Mouse (Mus musculus) hindbrain, embryonic 15.5 days (tissue): ENCODE measurements around the gene Shbg. TPM values are rescaled to one million over a fixed set of nuclear protein-coding genes. Genes with fewer than 3 reads are reported as not detected.

Experiments
- ATAC-seq: fragments of 200-750 bp; cut with Nextera tagmentation; 2 replicates; pipeline ENCODE4 v1.8.0; 2017; ENCODE audit warnings: low read depth, moderate number of reproducible peaks, moderate TSS enrichment; ENCODE audit not compliant: low FRiP score
- H3K27ac ChIP-seq: fragments of 300-500 bp; sonication (generic); replicated peaks from 2 replicates; pipeline ENCODE4 v1.5.1; 2015; ENCODE audit warnings: mild to moderate bottlenecking, inconsistent platforms
- H3K27me3 ChIP-seq: fragments of 300-500 bp; sonication (generic); 2 replicates; pipeline ENCODE4 v1.6.1; 2015; ENCODE audit warnings: control low read depth, inconsistent platforms
- H3K36me3 ChIP-seq: fragments of 300-500 bp; sonication (generic); 2 replicates; pipeline ENCODE4 v1.6.1; 2015; ENCODE audit warnings: control low read depth, inconsistent platforms
- H3K4me1 ChIP-seq: fragments of 300-500 bp; sonication (generic); replicated peaks from 2 replicates; pipeline ENCODE4 v1.6.1; 2015; ENCODE audit warnings: control low read depth, inconsistent platforms
- H3K4me2 ChIP-seq: fragments of 300-500 bp; sonication (generic); 2 replicates; pipeline ENCODE4 v1.6.1; 2015; ENCODE audit warnings: moderate library complexity, mild to moderate bottlenecking, inconsistent platforms
- H3K4me3 ChIP-seq: fragments of 300-500 bp; sonication (generic); 2 replicates; pipeline ENCODE4 v1.5.1; 2015; ENCODE audit warnings: mild to moderate bottlenecking, inconsistent platforms
- H3K9ac ChIP-seq: fragments of 300-500 bp; sonication (generic); 2 replicates; pipeline ENCODE4 v1.6.1; 2015; ENCODE audit warnings: inconsistent platforms
- H3K9me3 ChIP-seq: fragments of 300-500 bp; sonication (generic); 2 replicates; pipeline ENCODE4 v1.6.1; 2016; ENCODE audit warnings: control low read depth, inconsistent platforms
- WGBS: fragments of 180-500 bp; shearing (Covaris S2); methylation state at CpG from one replicate; pipeline ENCODE4 v1.1.7; 2015; 5-methylcytosine and 5-hydroxymethylcytosine counted together
- polyA plus RNA-seq: library from polyadenylated mRNA; unstranded; fragments of >200 nt; fragmentation: Nextera tagmentation; extraction: Ambion mirVana; gene quantifications from 2 replicates; pipeline ENCODE4 v1.2.1, GENCODE M21; 2015

The Shbg gene
- polyA plus RNA-seq, result not detected in 2 replicates

DNA sequence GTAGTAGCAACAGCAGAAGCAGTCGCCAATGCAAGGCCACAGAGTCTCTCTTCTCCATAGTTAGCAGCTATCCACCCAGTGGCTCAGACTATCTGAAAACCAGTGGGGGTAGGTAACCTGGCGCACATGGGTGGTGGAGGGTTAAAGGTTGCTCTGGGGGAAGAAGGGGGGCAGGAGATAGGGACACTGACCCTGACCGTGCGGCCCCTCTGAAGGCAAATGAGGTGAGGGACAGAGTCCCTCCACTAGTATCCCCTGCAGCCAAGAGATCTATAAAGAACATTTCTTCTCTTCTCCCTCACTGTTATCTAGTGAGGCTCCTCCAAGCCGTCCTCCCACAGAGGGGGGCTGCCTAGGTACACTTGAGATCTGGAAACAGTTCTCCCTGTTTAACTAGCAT is at the start of gene Shbg:
Gene Shbg, minus strand, starts transcription at position 101 of the 400 bp plus-strand sequence.
- Histone ChIP-seq H3K27ac (no peak within 1 kb of the TSS), H3K4me1 (peaks cover 16% of the 10 kb centered on the region), H3K36me3 (no peaks in the 10 kb centered on the region), H3K9me3 (no peaks in the 10 kb centered on the region), H3K27me3 (no peaks in the 10 kb centered on the region), H3K4me3 (no peak within 1 kb of the TSS), H3K4me2 (no peak within 1 kb of the TSS), H3K9ac (no peak within 1 kb of the TSS)
- WGBS, result 77% methylated on average over 5 of the region's 5 CpGs
- no peak for ATAC-seq

DNA sequence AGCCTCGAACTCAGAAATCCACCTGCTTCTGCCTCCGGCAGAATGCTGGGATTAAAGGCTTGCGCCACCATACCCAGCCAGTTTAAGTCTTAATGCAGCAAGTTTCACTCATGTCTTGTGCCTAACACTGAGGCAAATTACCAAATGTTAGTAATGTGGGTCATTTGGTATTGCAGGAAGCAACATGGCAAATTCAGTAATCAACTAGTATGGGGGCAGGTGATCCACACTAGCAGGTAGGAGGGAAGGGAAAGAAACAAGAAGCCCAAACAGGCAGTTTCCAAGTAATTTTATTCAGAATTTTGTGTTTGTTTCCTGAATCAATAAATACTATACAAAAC is 48.9 kb upstream of the Shbg start:
- Histone ChIP-seq H3K4me1 (peaks cover 31% of the 10 kb centered on the region), H3K9ac (no peak overlapping the region), H3K36me3 (peaks cover 62% of the 10 kb centered on the region), H3K27ac (no peak overlapping the region), H3K9me3 (no peaks in the 10 kb centered on the region), H3K27me3 (no peaks in the 10 kb centered on the region), H3K4me3 (no peak overlapping the region), H3K4me2 (no peak overlapping the region)
- no peak for ATAC-seq
- 85% methylated on average over 3 of the region's 3 CpGs for WGBS

DNA sequence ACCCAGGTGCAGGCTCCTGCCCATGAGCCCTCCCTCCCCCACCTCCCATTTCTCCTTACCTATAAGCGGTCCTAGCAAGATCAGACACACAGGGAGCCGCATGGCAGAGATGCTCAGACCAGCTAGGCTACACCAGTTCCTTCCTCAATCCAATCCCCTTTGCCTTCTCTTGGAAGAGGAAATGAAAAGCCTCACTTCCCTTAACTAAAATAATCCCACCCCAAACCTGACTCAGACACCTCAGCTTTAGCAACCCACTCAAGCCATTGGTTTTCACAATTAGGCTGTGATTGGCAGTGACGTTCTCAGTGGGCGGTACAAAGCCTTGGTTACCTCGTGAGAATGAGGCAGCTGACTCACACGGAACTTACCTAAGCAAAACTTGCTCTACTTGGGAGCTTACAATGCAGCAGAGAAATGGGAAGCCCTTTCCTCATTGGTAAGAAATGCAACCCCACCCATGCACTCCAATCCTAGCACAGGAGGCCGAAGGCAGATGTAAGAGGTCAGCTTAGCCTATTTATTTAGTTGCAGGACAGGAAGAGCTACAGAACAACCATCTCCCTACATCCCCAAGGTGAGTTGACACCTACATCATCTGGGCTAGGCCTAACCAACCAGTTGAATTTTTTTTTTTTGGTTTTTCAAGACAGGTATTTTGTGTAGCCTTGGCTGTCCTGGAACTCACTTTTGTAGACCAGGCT is 48.4 kb upstream of the Shbg start, which contains the start of gene Cd68:
Gene Cd68, minus strand, starts transcription at position 193 of the 704 bp plus-strand sequence.
- WGBS, result 40% methylated on average over 7 of the region's 7 CpGs
- no peak within 1 kb of the TSS for H3K4me3 ChIP-seq
- H3K4me1 ChIP-seq, result peaks cover 37% of the 10 kb centered on the region
- H3K9me3 ChIP-seq, result no peaks in the 10 kb centered on the region
- no peak within 1 kb of the TSS for H3K9ac ChIP-seq
- no peaks in the 10 kb centered on the region for H3K27me3 ChIP-seq
- no peak for ATAC-seq
- H3K4me2 ChIP-seq, result no peak within 1 kb of the TSS
- peaks cover 62% of the 10 kb centered on the region for H3K36me3 ChIP-seq
- no peak within 1 kb of the TSS for H3K27ac ChIP-seq

DNA sequence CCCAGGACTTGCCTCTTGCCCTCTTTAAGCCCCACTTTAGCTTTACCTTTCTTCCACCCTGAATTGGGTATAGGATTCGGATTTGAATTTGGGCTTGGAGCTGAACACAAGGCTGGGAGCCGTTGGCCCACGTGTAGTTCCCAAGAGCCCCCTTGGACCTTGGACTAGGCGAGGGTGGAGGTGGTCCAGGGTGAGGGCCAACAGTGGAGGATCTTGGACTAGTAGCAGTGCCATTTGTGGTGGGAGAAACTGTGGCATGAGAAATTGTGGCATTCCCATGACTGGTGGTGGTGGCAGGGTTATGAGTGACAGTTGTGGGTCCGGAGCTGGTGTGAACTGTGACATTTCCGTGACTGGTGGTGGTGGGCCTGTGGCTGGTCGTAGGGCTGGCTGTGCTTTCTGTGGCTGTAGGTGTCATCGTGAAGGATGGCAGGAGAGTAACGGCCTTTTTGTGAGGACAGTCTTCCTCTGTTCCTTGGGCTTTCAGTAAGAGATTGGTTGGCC is 47.8 kb upstream of the Shbg start:
- Histone ChIP-seq H3K27me3 (no peaks in the 10 kb centered on the region), H3K9ac (no peak overlapping the region), H3K4me3 (no peak overlapping the region), H3K4me2 (no peak overlapping the region), H3K36me3 (peaks cover 62% of the 10 kb centered on the region), H3K4me1 (peaks cover 39% of the 10 kb centered on the region), H3K9me3 (no peaks in the 10 kb centered on the region), H3K27ac (no peak overlapping the region)
- no peak for ATAC-seq
- WGBS, result 79% methylated on average over 9 of the region's 9 CpGs

DNA sequence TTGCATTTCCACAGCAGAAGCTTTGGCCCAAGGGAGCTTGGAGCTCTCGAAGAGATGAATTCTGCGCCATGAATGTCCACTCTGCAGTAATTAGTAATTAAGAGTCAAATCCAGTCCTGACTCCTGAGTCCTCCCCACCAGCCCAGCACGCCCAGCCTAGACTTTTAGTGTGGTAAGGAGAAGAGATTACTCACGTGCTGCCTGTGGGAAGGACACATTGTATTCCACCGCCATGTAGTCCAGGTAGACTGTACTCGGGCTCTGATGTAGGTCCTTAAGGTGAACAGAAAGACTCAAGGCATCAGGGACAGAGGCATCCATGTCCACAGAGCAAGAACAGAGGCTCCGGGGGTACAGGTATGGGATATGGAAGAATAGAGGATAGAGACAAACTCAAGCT is 47.1 kb upstream of the Shbg start:
- H3K9ac ChIP-seq, result no peak overlapping the region
- no peaks in the 10 kb centered on the region for H3K9me3 ChIP-seq
- no peak overlapping the region for H3K4me3 ChIP-seq
- 93% methylated on average over 7 of the region's 7 CpGs for WGBS
- ATAC-seq, result no peak
- H3K27ac ChIP-seq, result no peak overlapping the region
- no peaks in the 10 kb centered on the region for H3K27me3 ChIP-seq
- H3K4me2 ChIP-seq, result no peak overlapping the region
- H3K4me1 ChIP-seq, result peaks cover 34% of the 10 kb centered on the region
- peaks cover 55% of the 10 kb centered on the region for H3K36me3 ChIP-seq

DNA sequence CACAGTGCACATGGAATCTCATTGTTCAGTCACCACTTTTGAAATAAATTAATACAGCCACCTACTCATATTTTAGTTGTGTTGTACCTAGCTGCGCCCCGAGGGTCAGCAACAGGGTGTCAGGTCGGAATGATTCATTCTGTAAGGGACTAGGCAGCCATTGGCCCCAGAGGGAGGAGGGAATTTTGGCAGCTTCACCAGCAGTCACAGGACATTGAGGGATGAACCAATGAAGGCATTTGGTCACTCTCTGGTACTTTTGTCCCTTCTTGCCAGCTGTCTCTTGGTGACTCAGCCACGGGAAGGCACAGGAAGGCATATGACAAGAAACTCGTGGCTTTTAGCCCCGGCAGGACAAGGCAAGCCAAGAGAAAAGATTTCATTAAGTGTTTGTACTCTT is 46.1 kb upstream of the Shbg start:
- Histone ChIP-seq H3K4me3 (no peak overlapping the region), H3K27me3 (no peaks in the 10 kb centered on the region), H3K9ac (no peak overlapping the region), H3K27ac (0 out of 2 replicates have a peak overlapping the region, but pooled peaks have one; percentile 6), H3K36me3 (peaks cover 48% of the 10 kb centered on the region), H3K9me3 (no peaks in the 10 kb centered on the region), H3K4me1 (peaks cover 25% of the 10 kb centered on the region), H3K4me2 (no peak overlapping the region)
- 80% methylated on average over 6 of the region's 6 CpGs for WGBS
- ATAC-seq, result no peak

DNA sequence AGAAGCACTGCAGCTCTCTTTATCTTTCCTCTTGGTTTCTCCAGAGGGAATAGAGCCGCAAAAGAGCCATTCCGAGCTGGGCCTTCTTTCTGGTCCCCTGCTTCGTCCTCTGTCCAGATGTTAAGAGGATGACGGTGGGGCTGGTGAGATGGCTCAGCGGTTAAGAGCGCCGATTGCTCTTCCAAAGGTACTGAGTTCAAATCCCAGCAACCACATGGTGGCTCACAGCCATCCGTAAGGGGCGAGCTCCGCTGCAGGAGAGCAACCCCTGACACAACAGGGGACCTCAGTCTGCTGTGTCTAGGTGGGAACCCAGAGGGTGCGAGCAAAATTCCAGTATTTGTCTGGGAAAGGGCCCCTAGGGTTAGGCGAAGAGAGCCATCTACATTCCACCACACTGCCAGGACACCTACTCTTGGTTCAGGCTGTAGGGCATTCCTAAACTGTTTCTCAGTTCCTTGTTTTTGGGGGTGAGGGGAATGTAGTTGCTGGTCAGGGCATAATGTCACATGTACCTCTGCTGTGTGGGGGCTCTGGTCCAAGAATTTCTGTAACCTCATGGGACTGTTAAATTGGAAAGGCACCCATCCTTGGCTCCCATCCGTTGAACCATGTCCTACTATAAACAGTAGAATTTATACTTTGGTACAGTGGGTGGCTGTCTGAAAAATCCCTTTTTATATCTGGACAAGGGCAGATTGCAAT is 45.4 kb upstream of the Shbg start:
- peak overlapping the region; percentile 94 for H3K27ac ChIP-seq
- peak; percentile 21; the same call in 1 of the 2 replicates for ATAC-seq
- H3K36me3 ChIP-seq, result peaks cover 48% of the 10 kb centered on the region
- peak overlapping the region; percentile 57 for H3K4me3 ChIP-seq
- no peaks in the 10 kb centered on the region for H3K27me3 ChIP-seq
- H3K9ac ChIP-seq, result peak overlapping the region; percentile 59
- H3K4me1 ChIP-seq, result peaks cover 25% of the 10 kb centered on the region
- WGBS, result 67% methylated on average over 13 of the region's 13 CpGs
- H3K4me2 ChIP-seq, result peak overlapping the region; percentile 55
- H3K9me3 ChIP-seq, result no peaks in the 10 kb centered on the region

DNA sequence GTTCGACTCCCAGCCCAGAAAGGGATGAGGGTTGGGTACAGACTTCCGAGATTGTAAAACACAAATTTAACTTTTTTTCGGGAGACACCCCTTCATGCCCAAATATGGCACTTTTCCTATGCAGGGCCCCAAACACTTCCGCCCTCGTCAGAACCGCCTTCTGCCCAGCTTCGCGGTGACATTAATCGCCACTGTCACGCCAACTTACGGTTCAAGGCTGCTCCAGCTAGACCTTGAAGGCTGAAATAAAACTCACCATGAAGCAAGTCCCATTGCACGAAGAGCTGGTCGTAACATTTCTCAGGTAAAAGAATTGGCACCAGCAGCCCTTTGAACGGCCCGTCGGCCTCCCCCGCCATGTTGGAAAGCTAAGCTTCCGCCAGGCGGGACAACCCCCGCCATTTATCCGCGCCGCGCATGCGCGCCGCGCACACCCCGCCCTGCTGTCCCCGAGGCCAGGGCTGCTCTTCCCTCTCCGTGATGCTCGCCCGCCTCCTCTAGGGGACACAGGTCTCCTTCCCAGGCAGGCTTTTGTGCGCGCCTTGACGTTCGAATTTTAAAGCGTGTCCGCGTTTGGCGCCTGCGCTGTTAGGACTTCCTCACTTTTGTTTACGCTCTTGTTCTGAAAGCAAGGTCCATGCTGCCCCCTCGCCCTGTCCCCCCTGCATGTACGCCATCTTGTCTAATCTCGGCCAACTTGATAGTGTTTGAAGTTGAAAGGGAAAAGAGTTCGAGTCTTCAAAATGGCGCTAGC is 44.7 kb upstream of the Shbg start, which contains the start of gene Mpdu1:
Gene Mpdu1, minus strand, starts transcription at position 430 of the 754 bp plus-strand sequence.
- peak; percentile 96 for ATAC-seq
- H3K27me3 ChIP-seq, result no peaks in the 10 kb centered on the region
- H3K27ac ChIP-seq, result peak within 1 kb of the TSS; percentile 94
- under 1% methylated on average over 48 of the region's 48 CpGs for WGBS
- H3K4me3 ChIP-seq, result peak within 1 kb of the TSS; percentile 57
- peaks cover 25% of the 10 kb centered on the region for H3K4me1 ChIP-seq
- peak within 1 kb of the TSS; percentile 59 for H3K9ac ChIP-seq
- H3K4me2 ChIP-seq, result peak within 1 kb of the TSS; percentile 55
- no peaks in the 10 kb centered on the region for H3K9me3 ChIP-seq
- H3K36me3 ChIP-seq, result peaks cover 48% of the 10 kb centered on the region

DNA sequence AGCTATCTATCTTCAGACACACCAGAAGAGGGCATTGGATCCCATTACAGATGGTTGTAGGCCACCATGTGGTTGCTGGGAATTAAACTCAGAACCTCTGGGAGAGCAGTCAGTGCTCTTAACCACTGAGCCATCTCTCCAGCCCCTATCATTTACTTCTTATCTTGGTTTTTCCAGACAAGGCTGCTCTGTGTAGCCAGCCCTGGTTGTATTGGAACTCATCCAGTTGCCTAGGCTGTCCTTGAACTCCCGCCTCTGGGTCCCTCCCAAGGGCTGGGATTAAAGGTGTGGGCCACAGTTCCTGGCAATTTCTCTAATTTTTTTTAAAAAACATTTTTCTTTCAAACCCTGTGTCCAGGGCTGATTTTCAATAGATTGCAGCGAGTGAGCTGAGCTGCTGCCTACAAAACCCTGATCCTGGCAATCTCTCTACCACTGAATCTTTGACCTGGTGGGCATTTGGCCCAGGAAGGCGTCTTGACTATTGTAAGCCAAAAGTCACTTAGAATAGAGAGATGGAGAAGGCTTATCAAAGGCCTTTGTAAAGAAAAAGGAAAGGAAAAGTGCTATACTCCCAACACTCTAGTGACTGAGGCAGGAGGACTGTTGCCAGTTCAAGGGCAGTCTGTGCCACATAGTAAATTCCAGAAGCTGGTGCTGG is 43.6 kb upstream of the Shbg start:
- H3K27ac ChIP-seq, result peak overlapping the region; percentile 94
- peak overlapping the region; percentile 59 for H3K9ac ChIP-seq
- 74% methylated on average over 3 of the region's 3 CpGs for WGBS
- H3K36me3 ChIP-seq, result peaks cover 51% of the 10 kb centered on the region
- H3K4me1 ChIP-seq, result peaks cover 25% of the 10 kb centered on the region
- peak overlapping the region; percentile 55 for H3K4me2 ChIP-seq
- no peaks in the 10 kb centered on the region for H3K27me3 ChIP-seq
- H3K4me3 ChIP-seq, result peak overlapping the region; percentile 57
- H3K9me3 ChIP-seq, result no peaks in the 10 kb centered on the region
- ATAC-seq, result no peak

DNA sequence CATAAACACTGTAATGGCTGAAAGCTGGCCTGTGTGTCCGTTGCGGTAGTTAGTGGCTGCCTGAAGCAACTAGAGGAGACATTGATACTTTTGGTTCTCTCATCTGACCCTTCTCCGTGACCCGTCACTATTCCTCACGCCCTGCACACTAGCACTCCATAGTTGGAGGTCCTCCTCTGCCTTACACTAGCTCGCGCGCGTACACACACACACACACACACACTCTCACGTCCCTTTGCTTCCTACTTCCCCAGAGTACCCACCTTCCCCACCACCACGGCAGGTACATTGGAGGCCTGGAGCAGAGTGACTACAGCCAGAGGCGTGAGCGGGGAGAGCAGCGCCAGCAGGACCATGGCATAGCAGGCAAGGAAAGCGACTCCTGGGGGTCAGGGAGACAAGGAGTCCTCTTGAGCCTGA is 39.8 kb upstream of the Shbg start:
- H3K27me3 ChIP-seq, result no peaks in the 10 kb centered on the region
- no peak overlapping the region for H3K9ac ChIP-seq
- H3K36me3 ChIP-seq, result peaks cover 37% of the 10 kb centered on the region
- no peak overlapping the region for H3K4me3 ChIP-seq
- no peaks in the 10 kb centered on the region for H3K9me3 ChIP-seq
- 83% methylated on average over 15 of the region's 15 CpGs for WGBS
- no peak overlapping the region for H3K27ac ChIP-seq
- no peak overlapping the region for H3K4me2 ChIP-seq
- no peak for ATAC-seq
- peaks cover 28% of the 10 kb centered on the region for H3K4me1 ChIP-seq

DNA sequence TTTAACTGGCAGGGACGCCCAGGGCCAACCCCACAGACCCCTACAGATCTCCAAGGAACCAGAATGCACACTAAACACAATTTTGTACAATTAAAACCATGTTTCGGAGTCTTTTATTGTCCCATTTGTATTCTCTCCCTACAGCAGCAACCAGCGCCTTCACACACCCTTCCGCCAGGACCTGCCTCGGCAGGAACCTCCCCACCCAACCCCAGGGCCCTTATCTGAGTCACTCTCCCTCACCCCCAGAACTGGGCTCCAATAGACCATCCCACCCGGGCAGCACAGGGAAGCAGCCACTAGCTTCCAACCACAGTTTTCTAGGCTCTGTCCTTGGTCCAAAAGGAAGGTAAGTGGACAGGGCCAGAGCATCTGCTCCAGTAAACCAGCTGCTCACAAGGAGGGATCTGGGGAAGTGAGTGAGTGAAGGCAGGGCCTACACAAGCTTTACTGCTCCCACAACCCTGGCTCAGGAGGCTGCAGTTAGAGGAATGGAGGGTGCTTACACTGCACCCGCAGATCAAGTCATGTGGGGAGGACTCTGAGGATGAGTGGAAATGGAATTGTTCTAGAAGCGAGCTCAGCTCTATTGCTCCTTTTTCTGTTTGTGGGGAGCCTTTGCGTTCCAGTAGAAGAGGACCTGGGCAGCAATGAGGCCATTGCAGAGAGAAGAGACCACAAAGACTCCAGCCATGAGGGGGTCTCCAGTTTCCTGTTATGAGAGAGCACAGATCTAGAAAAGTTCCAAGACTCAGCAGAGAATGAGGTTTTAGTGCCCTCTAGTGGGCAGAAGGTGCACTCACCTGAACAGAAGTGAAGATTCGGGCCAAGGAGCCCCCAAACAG is 39.1 kb upstream of the Shbg start:
- ATAC-seq, result 0 out of 2 replicates have a peak, but pooled peaks have one; percentile 14
- no peak overlapping the region for H3K4me2 ChIP-seq
- H3K4me3 ChIP-seq, result no peak overlapping the region
- H3K9ac ChIP-seq, result no peak overlapping the region
- 80% methylated on average over 10 of the region's 10 CpGs for WGBS
- peaks cover 26% of the 10 kb centered on the region for H3K4me1 ChIP-seq
- peaks cover 42% of the 10 kb centered on the region for H3K36me3 ChIP-seq
- no peaks in the 10 kb centered on the region for H3K27me3 ChIP-seq
- no peak overlapping the region for H3K27ac ChIP-seq
- no peaks in the 10 kb centered on the region for H3K9me3 ChIP-seq
